Mouse (Mus musculus): ENCODE measurements around the gene Dnajc1.

Gene Dnajc1

GRCm38 (mm10) chr2:18392331-18393021 is at the start of gene Dnajc1:
Gene Dnajc1 (minus strand): TSS chr2:18392830.
- peak; percentile 94 for DNase-seq (ENCODE audit: low read depth, low spot score)

- DNase-seq (ENCODE audit: low read depth, low spot score): no peak
Measured at GRCm38 (mm10) chr2:18441871-18442270, 49.2 kb upstream of the Dnajc1 start.

- DNase-seq (ENCODE audit: low read depth, low spot score): no peak
Measured at GRCm38 (mm10) chr2:18415242-18415641, 22.6 kb upstream of the Dnajc1 start.

- no peak for DNase-seq (ENCODE audit: low read depth, low spot score)
Measured at GRCm38 (mm10) chr2:18403679-18404078, 11.0 kb upstream of the Dnajc1 start.

- no peak for DNase-seq (ENCODE audit: low read depth, low spot score)
Measured at GRCm38 (mm10) chr2:18401771-18402170, 9.1 kb upstream of the Dnajc1 start.

GRCm38 (mm10) chr2:18393022-18393519 is 441 bp upstream of the Dnajc1 start:
- no peak for DNase-seq (ENCODE audit: low read depth, low spot score)

- DNase-seq (ENCODE audit: low read depth, low spot score): no peak
Measured at GRCm38 (mm10) chr2:18391861-18392260, 769 bp downstream of the Dnajc1 start.

GRCm38 (mm10) chr2:18389631-18390030 is 3.0 kb downstream of the Dnajc1 start:
- no peak for DNase-seq (ENCODE audit: low read depth, low spot score)

- DNase-seq (ENCODE audit: low read depth, low spot score): no peak
Measured at GRCm38 (mm10) chr2:18381662-18382061, 11.0 kb downstream of the Dnajc1 start.

GRCm38 (mm10) chr2:18372400-18373182 is 20.0 kb downstream of the Dnajc1 start:
- no peak for DNase-seq (ENCODE audit: low read depth, low spot score)

- peak; percentile 38 for DNase-seq (ENCODE audit: low read depth, low spot score)
Measured at GRCm38 (mm10) chr2:18370794-18371498, 21.7 kb downstream of the Dnajc1 start.

GRCm38 (mm10) chr2:18364402-18364801 is 28.2 kb downstream of the Dnajc1 start:
- no peak for DNase-seq (ENCODE audit: low read depth, low spot score)

- no peak for DNase-seq (ENCODE audit: low read depth, low spot score)
Measured at GRCm38 (mm10) chr2:18355293-18355692, 37.3 kb downstream of the Dnajc1 start.

- DNase-seq (ENCODE audit: low read depth, low spot score): no peak
Measured at GRCm38 (mm10) chr2:18352620-18353019, 40.0 kb downstream of the Dnajc1 start.

GRCm38 (mm10) chr2:18343464-18343863 is 49.2 kb downstream of the Dnajc1 start:
- no peak for DNase-seq (ENCODE audit: low read depth, low spot score)

GRCm38 (mm10) chr2:18318671-18319070 is 74.0 kb downstream of the Dnajc1 start:
- no peak for DNase-seq (ENCODE audit: low read depth, low spot score)

GRCm38 (mm10) chr2:18317503-18318281 is 74.9 kb downstream of the Dnajc1 start:
- no peak for DNase-seq (ENCODE audit: low read depth, low spot score)

- peak; percentile 54 for DNase-seq (ENCODE audit: low read depth, low spot score)
Measured at GRCm38 (mm10) chr2:18316909-18317308, 75.7 kb downstream of the Dnajc1 start.

- DNase-seq (ENCODE audit: low read depth, low spot score): no peak
Measured at GRCm38 (mm10) chr2:18310261-18311104, 82.1 kb downstream of the Dnajc1 start.

Measured in forelimb bud, embryonic 11.5 days (tissue).